Mouse (Mus musculus) kidney, adult 2 months (tissue): Measurements from ENCODE around the gene Bace1.

Source experiments
- CTCF ChIP-seq: fragments of 200-500 bp; conservative IDR thresholded peaks from 2 replicates; pipeline ENCODE4 v1.5.1; 2011; ENCODE audit warnings: low read depth, mild to moderate bottlenecking, control low read depth, low read length, moderate library complexity, mixed read lengths; ENCODE audit not compliant: insufficient read depth, insufficient read length
- POLR2A ChIP-seq: fragments of 200-500 bp; IDR thresholded peaks from one replicate; pipeline ENCODE4 v1.6.1; 2011; ENCODE audit warnings: low read depth, low read length, control low read depth

DNA sequence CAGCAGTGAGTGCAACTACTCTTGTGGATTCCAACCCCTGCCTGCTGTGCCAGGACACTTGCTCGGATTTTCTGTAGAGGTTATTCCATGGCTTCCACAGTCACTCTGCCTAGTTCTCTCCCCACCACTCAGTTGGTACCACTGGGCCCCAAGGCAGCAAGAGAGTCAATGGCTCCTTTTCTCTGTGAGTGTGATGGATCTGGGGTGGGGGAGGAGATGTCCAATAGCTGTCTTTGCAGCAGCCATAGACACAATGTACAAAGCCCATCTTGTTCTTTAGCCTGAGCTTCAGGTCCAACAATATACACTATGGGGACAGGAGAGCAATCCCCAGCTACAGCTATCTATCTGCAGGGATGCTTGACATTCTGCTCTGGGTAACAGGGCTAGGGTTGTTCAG is 15.8 kb downstream of the Bace1 start:
- TF ChIP-seq POLR2A (no peak), CTCF (no peak)
